Mouse (Mus musculus) heart, adult 2 months (tissue): ENCODE data around the gene Rpl29.

Source experiments
- CTCF ChIP-seq: fragments of 200-600 bp; IDR thresholded peaks from 2 replicates; pipeline ENCODE4 v1.8.1; 2022; ENCODE audit warnings: antibody characterized with exemption, mild to moderate bottlenecking, moderate library complexity
- EP300 ChIP-seq: fragments of 200-500 bp; IDR thresholded peaks from 2 replicates; pipeline ENCODE4 v1.6.1; 2011; ENCODE audit warnings: low read depth, low read length, control low read depth; ENCODE audit not compliant: insufficient read depth

GRCm38 (mm10) chr9:106462430-106462800 lies 33.2 kb downstream of the Rpl29 start:
- no peak for TF ChIP-seq CTCF
- no peak for TF ChIP-seq EP300
